Mouse (Mus musculus) spleen, adult 2 months (tissue): Measurements from ENCODE around the gene Gnpat.

Experiments
- CTCF ChIP-seq: fragments of 200-500 bp; IDR thresholded peaks from 2 replicates; pipeline ENCODE4 v1.5.1; 2011; ENCODE audit warnings: mild to moderate bottlenecking, inconsistent platforms; ENCODE audit not compliant: insufficient read depth, insufficient read length, insufficient replicate concordance; ENCODE audit errors: extremely low read depth
- POLR2A ChIP-seq: fragments of 200-500 bp; IDR thresholded peaks from 2 replicates; pipeline ENCODE4 v1.6.1; 2011; ENCODE audit warnings: low read depth, low read length, inconsistent platforms

GRCm38 (mm10) chr8:124914061-124914460 lies 51.2 kb downstream of the Gnpat start:
- TF ChIP-seq CTCF, result no peak
- no peak for TF ChIP-seq POLR2A
